Mouse (Mus musculus): ENCODE results near the gene Nop16.
"Not testable (repeated sequence)": the region's sequence is repeated elsewhere in the genome, so short reads cannot be mapped to it uniquely, and the experiment has no call there.

GRCm38 (mm10) chr13:54613141-54613540 lies 23.3 kb upstream of the Nop16 start:
- not testable (repeated sequence) for TF ChIP-seq CTCF (IDR thresholded peaks at IDR 0.05; ENCODE audit: control insufficient read depth, insufficient read depth, insufficient read length); USF1 (IDR thresholded peaks at IDR 0.05; ENCODE audit: low read depth); MYOG (IDR thresholded peaks at IDR 0.05; ENCODE audit: control insufficient read depth, extremely low read depth, insufficient read length); MYOD1 (IDR thresholded peaks at IDR 0.05; ENCODE audit: control insufficient read depth, insufficient read length, low read depth); FOSL1 (IDR thresholded peaks at IDR 0.05; ENCODE audit: insufficient read depth, low read length, poor library complexity, severe bottlenecking); CEBPB (IDR thresholded peaks at IDR 0.05; ENCODE audit: low read depth)
